Mouse (Mus musculus) limb, embryonic 10.5 days (tissue): ENCODE measurements around the gene Tspan3. TPM values are rescaled to one million over a fixed set of nuclear protein-coding genes. Genes with fewer than 3 reads are reported as not detected.
A peak's percentile ranks its signal among the peaks of the same experiment; 100 is the strongest.

Experiments used
- DNase-seq: peaks from one replicate; pipeline ENCODE4 v3.0.0-alpha.2; 2017; ENCODE audit warnings: low spot score
- H3K27ac ChIP-seq: fragments of 300-500 bp; sonication (generic); 2 replicates; pipeline ENCODE4 v1.5.1; 2016; ENCODE audit warnings: mild to moderate bottlenecking
- H3K27me3 ChIP-seq: fragments of 300-500 bp; sonication (generic); 2 replicates; pipeline ENCODE4 v1.6.1; 2016; ENCODE audit warnings: low read depth, mild to moderate bottlenecking; ENCODE audit not compliant: poor library complexity, severe bottlenecking
- H3K36me3 ChIP-seq: fragments of 300-500 bp; sonication (generic); 2 replicates; pipeline ENCODE4 v1.6.1; 2016; ENCODE audit warnings: mild to moderate bottlenecking, moderate library complexity
- H3K4me1 ChIP-seq: fragments of 300-500 bp; sonication (generic); 2 replicates; pipeline ENCODE4 v1.6.1; 2016
- H3K4me3 ChIP-seq: fragments of 300-500 bp; sonication (generic); 2 replicates; pipeline ENCODE4 v1.5.1; 2016; ENCODE audit warnings: mild to moderate bottlenecking, moderate library complexity
- H3K9me3 ChIP-seq: fragments of 300-500 bp; sonication (generic); replicated peaks from 2 replicates; pipeline ENCODE4 v1.6.1; 2016; ENCODE audit warnings: mild to moderate bottlenecking
- WGBS: fragments of 180-500 bp; shearing (Covaris S2); methylation state at CpG from one replicate; pipeline ENCODE4 v1.1.7; 2016; 5-methylcytosine and 5-hydroxymethylcytosine counted together
- polyA plus RNA-seq: library from polyadenylated mRNA; unstranded; fragments of >200 nt; fragmentation: Nextera tagmentation; extraction: Ambion mirVana; gene quantifications from 2 replicates; pipeline ENCODE4 v1.2.1, GENCODE M21; 2016

The Tspan3 gene
- polyA plus RNA-seq, 1 experiment from 2014 or later, result 450 TPM

GRCm38 (mm10) chr9:56097584-56098298 is 67.5 kb downstream of the Tspan3 start:
- Histone ChIP-seq H3K27ac (no peak overlapping the region), H3K9me3 (no peaks in the 10 kb centered on the region), H3K27me3 (no peaks in the 10 kb centered on the region), H3K4me1 (0 out of 2 replicates have a peak, but pooled peaks cover 5% of the 10 kb centered on the region), H3K36me3 (no peaks in the 10 kb centered on the region), H3K4me3 (no peak overlapping the region)
- 83% methylated on average over 4 of the region's 4 CpGs for WGBS
- no peak for DNase-seq

- Histone ChIP-seq H3K27me3 (0 out of 2 replicates have a peak, but pooled peaks cover 3% of the 10 kb centered on the region), H3K4me1 (peaks cover 32% of the 10 kb centered on the region), H3K9me3 (no peaks in the 10 kb centered on the region), H3K36me3 (no peaks in the 10 kb centered on the region), H3K27ac (no peak overlapping the region), H3K4me3 (no peak overlapping the region)
- no peak for DNase-seq
- 59% methylated on average over 2 of the region's 2 CpGs for WGBS
Measured at GRCm38 (mm10) chr9:56092102-56092501, 73.2 kb downstream of the Tspan3 start.

DNA sequence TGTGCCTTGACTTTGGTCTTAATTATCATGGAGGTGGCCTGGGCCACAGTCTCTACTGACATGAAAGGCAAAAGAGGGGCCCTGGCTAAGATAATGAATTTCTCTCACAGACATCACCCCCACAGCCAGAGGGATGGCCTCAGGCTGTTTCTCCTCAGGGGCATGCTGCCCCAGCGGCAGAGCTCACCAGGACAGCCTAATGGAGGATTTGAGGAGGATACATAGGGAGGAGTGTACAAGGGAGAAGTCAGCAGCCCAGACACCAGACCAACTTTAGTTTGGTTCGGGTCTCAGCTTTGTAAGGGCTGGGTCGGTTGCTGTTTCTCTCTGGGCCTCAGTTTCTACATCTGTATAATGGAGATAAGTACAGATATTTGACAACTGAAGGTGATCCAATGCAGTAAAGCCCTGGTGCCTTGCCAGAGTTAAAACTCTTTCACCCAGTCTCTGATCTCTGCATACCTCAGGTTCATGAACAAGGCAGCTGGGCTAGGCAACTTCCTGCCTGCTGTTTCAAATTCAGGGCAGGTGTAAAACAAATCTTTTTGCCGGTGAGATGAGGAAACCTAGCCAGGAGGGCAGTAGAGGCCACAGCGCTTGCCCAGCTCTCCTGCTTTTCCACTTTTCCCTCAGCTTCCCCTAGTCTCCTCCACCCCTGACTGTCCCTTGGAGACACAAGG is 74.6 kb downstream of the Tspan3 start:
- Histone ChIP-seq H3K27me3 (0 out of 2 replicates have a peak, but pooled peaks cover 3% of the 10 kb centered on the region), H3K4me1 (peaks cover 32% of the 10 kb centered on the region), H3K9me3 (no peaks in the 10 kb centered on the region), H3K27ac (peak overlapping the region; percentile 83), H3K36me3 (no peaks in the 10 kb centered on the region), H3K4me3 (no peak overlapping the region)
- 68% methylated on average over 5 of the region's 5 CpGs for WGBS
- no peak for DNase-seq

- DNase-seq, result peak; percentile 61
- H3K36me3 ChIP-seq, result no peaks in the 10 kb centered on the region
- H3K4me3 ChIP-seq, result peak within 1 kb of the TSS; percentile 22
- WGBS, result 32% methylated on average over 22 of the region's 22 CpGs
- 0 out of 2 replicates have a peak, but pooled peaks cover 3% of the 10 kb centered on the region for H3K27me3 ChIP-seq
- H3K4me1 ChIP-seq, result peaks cover 32% of the 10 kb centered on the region
- H3K9me3 ChIP-seq, result no peaks in the 10 kb centered on the region
- H3K27ac ChIP-seq, result peak within 1 kb of the TSS; percentile 83
Measured at GRCm38 (mm10) chr9:56089778-56090520, 75.3 kb downstream of the Tspan3 start, which contains the start of gene Pstpip1. Gene Pstpip1, plus strand, starts transcription at chr9:56089962.

GRCm38 (mm10) chr9:56086524-56086923 is 78.8 kb downstream of the Tspan3 start:
- 91% methylated on average over 5 of the region's 5 CpGs for WGBS
- Histone ChIP-seq H3K27ac (no peak overlapping the region), H3K9me3 (no peaks in the 10 kb centered on the region), H3K4me1 (peaks cover 27% of the 10 kb centered on the region), H3K27me3 (0 out of 2 replicates have a peak, but pooled peaks cover 2% of the 10 kb centered on the region), H3K36me3 (no peaks in the 10 kb centered on the region), H3K4me3 (no peak overlapping the region)
- no peak for DNase-seq

Other genes with a start within 250 kb of the Tspan3 start
- 4.3 and 6.0 TPM in 2 replicates for gene Scaper, start 227.4 kb downstream of the Tspan3 start, polyA plus RNA-seq
- not detected in 2 replicates for gene 4930563M21Rik, start 154.9 kb downstream of the Tspan3 start, polyA plus RNA-seq
- 243 and 274 TPM in 2 replicates for gene Rcn2, start 123.6 kb downstream of the Tspan3 start, polyA plus RNA-seq
- 0.64 and 0.90 TPM in 2 replicates for gene Pstpip1, start 75.5 kb downstream of the Tspan3 start, polyA plus RNA-seq